Mouse (Mus musculus) stomach, postnatal 0 days (tissue): ENCODE measurements around the gene 1700019N19Rik. TPM values are rescaled to one million over a fixed set of nuclear protein-coding genes. Genes with fewer than 3 reads are reported as not detected.

ENCODE experiments used
- ATAC-seq: fragments of 200-750 bp; cut with Nextera tagmentation; 2 replicates; pipeline ENCODE4 v1.8.0; 2017; ENCODE audit not compliant: low FRiP score, low TSS enrichment
- DNase-seq: peaks from one replicate; pipeline ENCODE4 v3.0.0-alpha.2; 2016; ENCODE audit warnings: low spot score
- H3K27ac ChIP-seq: fragments of 300-500 bp; sonication (generic); replicated peaks from 2 replicates; pipeline ENCODE4 v1.5.1; 2014; ENCODE audit warnings: mild to moderate bottlenecking, control low read depth
- H3K27me3 ChIP-seq: fragments of 300-500 bp; sonication (generic); 2 replicates; pipeline ENCODE4 v1.6.1; 2014; ENCODE audit warnings: low read length; ENCODE audit not compliant: control insufficient read depth, insufficient read depth
- H3K36me3 ChIP-seq: fragments of 300-500 bp; sonication (generic); 2 replicates; pipeline ENCODE4 v1.6.1; 2014; ENCODE audit warnings: low read length, mixed read lengths; ENCODE audit not compliant: control insufficient read depth, insufficient read depth
- H3K4me1 ChIP-seq: fragments of 300-500 bp; sonication (generic); replicated peaks from 2 replicates; pipeline ENCODE4 v1.6.1; 2014; ENCODE audit warnings: antibody characterized with exemption; ENCODE audit not compliant: control insufficient read depth, insufficient read depth
- H3K4me2 ChIP-seq: fragments of 300-500 bp; sonication (generic); replicated peaks from 2 replicates; pipeline ENCODE4 v1.6.1; 2014; ENCODE audit warnings: low read depth, mild to moderate bottlenecking, control low read depth, moderate library complexity
- H3K4me3 ChIP-seq: fragments of 300-500 bp; sonication (generic); 2 replicates; pipeline ENCODE4 v1.5.1; 2014; ENCODE audit warnings: low read depth, low read length, control low read depth
- H3K9ac ChIP-seq: fragments of 300-500 bp; sonication (generic); 2 replicates; pipeline ENCODE4 v1.6.1; 2014; ENCODE audit warnings: mild to moderate bottlenecking, low read length, control low read depth, mixed read lengths
- H3K9me3 ChIP-seq: fragments of 300-500 bp; sonication (generic); 2 replicates; pipeline ENCODE4 v1.6.1; 2016; ENCODE audit warnings: low read length; ENCODE audit not compliant: control insufficient read depth
- CTCF ChIP-seq: IDR thresholded peaks from 2 replicates; pipeline ENCODE4 v1.5.1; 2016; ENCODE audit warnings: antibody characterized with exemption, low read depth, mild to moderate bottlenecking, moderate library complexity
- EP300 ChIP-seq: optimal IDR thresholded peaks from 2 replicates; pipeline ENCODE3; 2016; ENCODE audit warnings: antibody characterized with exemption
- WGBS: fragments of 180-500 bp; shearing (Covaris S2); extraction: QIAGEN DNeasy Blood & Tissue Kit; methylation state at CpG from one replicate; pipeline ENCODE4 v1.1.7; 2014; 5-methylcytosine and 5-hydroxymethylcytosine counted together
- polyA plus RNA-seq: library from polyadenylated mRNA; unstranded; fragments of >200 nt; fragmentation: Nextera tagmentation; extraction: Ambion mirVana; gene quantifications from 2 replicates; pipeline ENCODE4 v1.2.1, GENCODE M21; 2015

The 1700019N19Rik gene
- polyA plus RNA-seq, 1 experiment from 2014 or later = 0.10 TPM

GRCm38 (mm10) chr19:58824316-58824715 is 30.1 kb upstream of the 1700019N19Rik start:
- WGBS = 50% methylated on average over 1 of the region's 1 CpGs
- TF ChIP-seq CTCF (no peak), EP300 (no peak)
- no peak overlapping the region for H3K9ac ChIP-seq
- no peaks in the 10 kb centered on the region for H3K27me3 ChIP-seq
- no peak overlapping the region for H3K4me2 ChIP-seq
- ATAC-seq (no peak), DNase-seq (no peak)
- H3K36me3 ChIP-seq = no peaks in the 10 kb centered on the region
- no peaks in the 10 kb centered on the region for H3K9me3 ChIP-seq
- no peak overlapping the region for H3K4me3 ChIP-seq
- H3K4me1 ChIP-seq = no peaks in the 10 kb centered on the region
- H3K27ac ChIP-seq = no peak overlapping the region

GRCm38 (mm10) chr19:58823301-58823700 is 29.0 kb upstream of the 1700019N19Rik start:
- no peak overlapping the region for H3K27ac ChIP-seq
- H3K27me3 ChIP-seq = no peaks in the 10 kb centered on the region
- H3K4me3 ChIP-seq = no peak overlapping the region
- H3K4me2 ChIP-seq = no peak overlapping the region
- TF ChIP-seq CTCF (no peak), EP300 (no peak)
- no peaks in the 10 kb centered on the region for H3K36me3 ChIP-seq
- H3K9me3 ChIP-seq = no peaks in the 10 kb centered on the region
- H3K4me1 ChIP-seq = no peaks in the 10 kb centered on the region
- H3K9ac ChIP-seq = no peak overlapping the region
- no peak for ATAC-seq
- no peak for DNase-seq
- WGBS = 76% methylated on average over 3 of the region's 3 CpGs

- H3K4me2 ChIP-seq = no peak overlapping the region
- no peak overlapping the region for H3K4me3 ChIP-seq
- no peaks in the 10 kb centered on the region for H3K9me3 ChIP-seq
- 68% methylated on average over 20 of the region's 20 CpGs for WGBS
- no peak for DNase-seq
- no peaks in the 10 kb centered on the region for H3K27me3 ChIP-seq
- H3K4me1 ChIP-seq = no peaks in the 10 kb centered on the region
- no peak for TF ChIP-seq EP300
- TF ChIP-seq CTCF = no peak
- no peak for ATAC-seq
- H3K36me3 ChIP-seq = no peaks in the 10 kb centered on the region
- H3K9ac ChIP-seq = no peak overlapping the region
- no peak overlapping the region for H3K27ac ChIP-seq
Observed at GRCm38 (mm10) chr19:58822454-58823200, 28.4 kb upstream of the 1700019N19Rik start.

- no peak for DNase-seq
- Histone ChIP-seq H3K27ac (no peak overlapping the region), H3K27me3 (no peaks in the 10 kb centered on the region)
Observed at GRCm38 (mm10) chr19:58818571-58819415, 24.5 kb upstream of the 1700019N19Rik start.

GRCm38 (mm10) chr19:58817398-58817797 is 23.1 kb upstream of the 1700019N19Rik start:
- H3K9me3 ChIP-seq = no peaks in the 10 kb centered on the region

More at GRCm38 (mm10) chr19:58818571-58819415, 24.5 kb upstream of the 1700019N19Rik start:
- no peaks in the 10 kb centered on the region for H3K9me3 ChIP-seq
- no peak overlapping the region for H3K4me2 ChIP-seq
- ATAC-seq = peak; percentile 11; the same call in 1 of the 2 replicates
- TF ChIP-seq CTCF = no peak
- TF ChIP-seq EP300 = no peak
- 67% methylated on average over 14 of the region's 14 CpGs for WGBS
- no peak overlapping the region for H3K4me3 ChIP-seq
- H3K36me3 ChIP-seq = no peaks in the 10 kb centered on the region
- H3K4me1 ChIP-seq = no peaks in the 10 kb centered on the region
- no peak overlapping the region for H3K9ac ChIP-seq

More at GRCm38 (mm10) chr19:58817398-58817797, 23.1 kb upstream of the 1700019N19Rik start:
- H3K4me1 ChIP-seq = no peaks in the 10 kb centered on the region
- ATAC-seq = no peak
- H3K4me2 ChIP-seq = no peak overlapping the region
- 84% methylated on average over 11 of the region's 11 CpGs for whole genome bisulfite sequencing
- DNase-seq = no peak
- no peak overlapping the region for H3K27ac ChIP-seq
- no peak overlapping the region for H3K4me3 ChIP-seq
- no peak for TF ChIP-seq EP300
- TF ChIP-seq CTCF = no peak
- no peaks in the 10 kb centered on the region for H3K27me3 ChIP-seq
- no peaks in the 10 kb centered on the region for H3K36me3 ChIP-seq
- no peak overlapping the region for H3K9ac ChIP-seq
